ENCODE assay signal across 8 mouse cellular contexts in the genomic region with DNA sequence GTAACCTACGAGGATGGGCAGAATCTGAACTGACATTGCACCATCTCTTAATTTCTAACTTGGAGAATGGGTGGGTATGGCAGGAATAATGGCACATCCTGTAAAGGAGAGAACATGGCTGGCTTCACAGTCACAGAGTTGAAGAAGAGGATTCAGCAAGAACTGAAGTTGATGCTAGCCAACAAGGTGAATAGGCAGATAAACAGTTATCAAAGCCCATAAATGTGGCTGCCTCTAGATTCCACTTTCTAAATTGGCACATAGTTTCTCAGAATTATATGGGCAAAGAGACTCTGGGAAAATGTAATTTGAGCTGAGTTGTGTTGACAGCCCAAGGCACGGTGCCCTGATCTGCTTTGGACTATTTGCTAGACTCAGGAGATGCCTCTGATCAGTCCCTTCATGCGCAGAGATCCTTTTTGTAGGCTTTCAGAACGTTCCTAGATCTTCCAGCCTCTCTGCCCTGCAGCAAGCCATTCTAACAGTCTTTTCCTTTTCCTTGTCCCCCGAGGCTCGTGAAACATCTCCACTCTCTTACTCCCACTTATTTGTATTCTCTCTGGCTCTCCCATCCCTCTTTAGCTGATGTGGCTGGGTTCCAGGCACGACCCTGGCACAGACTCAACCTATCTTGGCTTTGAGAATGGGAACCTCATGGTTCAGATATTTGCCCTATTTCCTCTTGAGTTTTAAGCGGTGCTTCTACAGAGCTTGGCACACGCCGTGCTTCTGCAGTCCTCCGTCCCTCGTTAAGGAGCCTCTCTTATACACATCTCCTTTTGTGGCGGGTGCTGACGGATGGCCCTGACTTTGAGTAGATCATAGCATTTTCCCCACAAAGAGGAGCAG.
A peak's percentile ranks its signal among the peaks of the same experiment; 100 is the strongest.
DNase-seq lines count a peak whose midpoint lies in the region; ATAC-seq lines count a peak whose summit lies in the region.

No protein-coding gene starts in this region.

- ATAC-seq in forebrain, embryonic 14.5 days: peak; percentile 85
- ATAC-seq in neural tube, embryonic 15.5 days (ENCODE audit: low FRiP score): peak; percentile 86

- H3K4me2 ChIP-seq in forebrain, embryonic 14.5 days (ENCODE audit: low read length): peak overlapping the region; percentile 16; the same call in 1 of the 2 replicates
- H3K4me2 ChIP-seq in neural tube, embryonic 15.5 days: peak overlapping the region; percentile 31

- 27% methylated on average over 14 of the region's 14 CpGs for WGBS in forebrain, embryonic 14.5 days
- 49% methylated on average over 14 of the region's 14 CpGs for WGBS in neural tube, embryonic 15.5 days

- intact Hi-C loops in heart, postnatal 25 days (cut with DNase I): no loop called here

- H3K9ac ChIP-seq in forebrain, embryonic 14.5 days (ENCODE audit: low read length): no peak overlapping the region
- H3K9ac ChIP-seq in neural tube, embryonic 15.5 days (replicated peaks): no peak overlapping the region

- H3K4me1 ChIP-seq in forebrain, embryonic 14.5 days (ENCODE audit: control insufficient read depth, insufficient read depth, low read length): peaks cover 14% of the 10 kb centered on the region
- H3K4me1 ChIP-seq in neural tube, embryonic 15.5 days: peaks cover 21% of the 10 kb centered on the region

- no peaks in the 10 kb centered on the region for H3K36me3 ChIP-seq in forebrain, embryonic 14.5 days (ENCODE audit: control insufficient read depth, insufficient read depth, low read length)
- no peaks in the 10 kb centered on the region for H3K36me3 ChIP-seq in neural tube, embryonic 15.5 days

- H3K27me3 ChIP-seq in forebrain, embryonic 14.5 days (replicated peaks; ENCODE audit: control insufficient read depth, insufficient read depth, low read length): no peaks in the 10 kb centered on the region
- no peaks in the 10 kb centered on the region for H3K27me3 ChIP-seq in neural tube, embryonic 15.5 days (replicated peaks)

- H3K9me3 ChIP-seq in forebrain, embryonic 14.5 days (replicated peaks; ENCODE audit: control insufficient read depth, low read length): no peaks in the 10 kb centered on the region
- H3K9me3 ChIP-seq in neural tube, embryonic 15.5 days (replicated peaks): no peaks in the 10 kb centered on the region

- H3K27ac ChIP-seq in forebrain, embryonic 14.5 days (ENCODE audit: low read depth, low read length): peak overlapping the region; percentile 21; the same call in 1 of the 2 replicates
- H3K27ac ChIP-seq in neural tube, embryonic 15.5 days (replicated peaks): peak overlapping the region; percentile 54

- no peak overlapping the region; the same call in 1 of the 2 replicates for H3K4me3 ChIP-seq in forebrain, embryonic 14.5 days (ENCODE audit: low read depth, low read length)
- H3K4me3 ChIP-seq in neural tube, embryonic 15.5 days (replicated peaks): no peak overlapping the region

- DNase-seq in right cerebral cortex, adult 2 months (ENCODE audit: low spot score in 2 of 2): peak; percentile 56 to 70
- no peak for DNase-seq in right cerebral cortex, adult 18-20 months
- DNase-seq in forebrain, embryonic 14.5 days (ENCODE audit: low spot score): peak; percentile 85
- DNase-seq in heart, postnatal 25 days (ENCODE audit: low spot score): peak; percentile 2
- DNase-seq in left cerebral cortex, adult 11 months (ENCODE audit: low spot score): peak; percentile 21
- DNase-seq in spleen, postnatal 10 days (ENCODE audit: low spot score in 2 of 2): no peak
- DNase-seq in embryo, embryonic 10 days (ENCODE audit: low spot score): no peak

Comparison
In these comparisons a context has a peak if more than half of its experiments do, and no peak if none do; other contexts are left out.
1. DNase-seq: peak in right cerebral cortex, adult 2 months (2 of 2), forebrain, embryonic 14.5 days (single experiment), heart, postnatal 25 days (single experiment) and left cerebral cortex, adult 11 months (single experiment); none in right cerebral cortex, adult 18-20 months (single experiment), spleen, postnatal 10 days (0 of 2) and embryo, embryonic 10 days (single experiment).